Mouse (Mus musculus): ENCODE measurements around the gene Gm2163. TPM values are rescaled to one million over a fixed set of nuclear protein-coding genes. Genes with fewer than 3 reads are reported as not detected.

The Gm2163 gene
- polyA plus RNA-seq (2017; shearing (Covaris generic)) = not detected

DNA sequence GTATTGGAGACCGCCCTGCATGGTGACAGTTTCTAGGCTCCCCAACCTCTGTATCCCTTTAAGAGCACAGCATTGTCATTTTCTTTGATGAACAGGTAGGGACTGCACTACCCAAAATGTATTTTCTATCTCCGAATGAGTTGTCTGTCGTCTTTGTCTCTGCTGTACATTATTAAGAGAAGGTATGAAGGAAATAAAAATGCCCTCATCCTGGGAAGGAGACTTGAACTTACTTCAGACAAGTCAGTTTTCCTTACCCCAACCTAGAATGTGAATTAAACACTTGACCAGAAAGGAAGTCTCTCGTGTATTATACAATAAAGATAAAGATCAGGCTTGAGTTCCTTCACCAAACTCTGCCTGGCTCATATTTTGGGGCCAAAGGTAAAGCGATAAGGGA is at the start of gene Gm2163:
Gm2163 (plus strand) TSS at position 301 of the 400 bp plus-strand sequence.

GRCm38 (mm10) chr4:42439078-42439477 is 27.5 kb upstream of the Gm2163 start, which contains the start of gene Gm21586:
TSS of gene Gm21586 (plus strand) at chr4:42439378.

DNA sequence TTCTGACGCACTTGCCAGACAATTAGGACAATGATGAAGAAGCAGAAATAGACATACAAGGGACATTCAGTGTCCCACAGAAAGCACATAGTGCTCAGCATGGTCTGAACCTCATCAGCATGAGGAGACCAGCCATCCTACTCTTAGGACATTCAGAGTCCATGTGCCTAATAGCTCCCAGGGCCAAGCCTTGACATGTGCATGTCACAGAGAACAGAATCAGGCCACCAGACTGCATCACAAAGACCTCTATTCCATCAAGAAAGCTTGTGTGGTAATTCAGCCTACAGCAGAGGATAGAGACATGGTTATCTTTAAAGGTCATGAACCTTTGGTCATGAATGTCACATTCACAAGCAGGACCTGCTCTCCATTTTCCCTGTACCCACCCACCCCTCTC is 61.5 kb downstream of the Gm2163 start, which contains the start of gene Fam205a2:
Fam205a2 (minus strand) TSS at position 101 of the 400 bp plus-strand sequence.

DNA sequence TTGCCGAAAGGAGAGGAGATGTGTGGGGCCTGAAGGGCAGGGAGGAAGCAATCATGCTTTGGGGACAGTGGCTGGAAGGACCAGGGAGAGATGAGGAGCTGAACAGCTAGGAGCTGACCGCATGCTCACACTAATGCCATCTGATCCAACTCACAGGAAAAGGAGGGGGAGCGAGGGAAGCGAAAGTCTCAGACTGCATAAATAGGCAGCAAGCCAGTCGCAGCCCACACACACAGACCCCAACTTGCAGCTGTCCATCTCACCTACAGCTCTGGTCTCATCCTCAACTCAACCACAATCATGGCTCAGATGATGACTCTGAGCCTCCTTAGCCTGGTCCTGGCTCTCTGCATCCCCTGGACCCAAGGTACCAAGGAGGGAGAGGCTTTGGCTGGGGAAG is 145.3 kb downstream of the Gm2163 start, which contains the start of gene Gm10591:
Gm10591 (plus strand) TSS at position 301 of the 400 bp plus-strand sequence.

DNA sequence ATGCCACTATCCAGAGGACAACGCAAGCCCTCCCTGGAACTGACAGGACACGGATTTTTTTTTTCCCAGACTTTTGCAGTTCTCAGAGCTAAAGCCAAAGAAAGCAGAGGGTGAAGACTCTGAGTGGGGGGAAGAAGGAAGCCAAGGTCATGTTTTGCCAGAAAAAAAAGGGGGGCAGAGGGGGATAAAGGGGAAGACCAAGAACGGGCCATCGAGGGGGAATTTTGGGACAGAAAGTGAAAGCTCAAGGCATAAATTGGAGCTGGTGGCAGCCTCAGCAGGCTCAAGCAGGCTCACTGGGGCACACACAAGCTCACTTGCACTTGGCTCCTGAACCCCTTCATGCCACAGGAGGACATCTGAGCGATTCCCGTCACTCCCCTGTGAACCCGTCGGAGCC is 162.9 kb downstream of the Gm2163 start, which contains the start of gene Gm2564:
Gm2564 (plus strand) TSS at position 301 of the 400 bp plus-strand sequence.

Other genes starting within 250 kb of the Gm2163 start
- gene Gm10600, start 226.1 kb upstream of the Gm2163 start, polyA plus RNA-seq (2017; shearing (Covaris generic)) = not detected
- not detected for gene Ccl21b, start 211.0 kb upstream of the Gm2163 start, polyA plus RNA-seq (2017; shearing (Covaris generic))
- not detected for gene Gm21953, start 172.5 kb upstream of the Gm2163 start, polyA plus RNA-seq (2017; shearing (Covaris generic))
- not detected for gene Fam205a3, start 148.4 kb upstream of the Gm2163 start, polyA plus RNA-seq (2017; shearing (Covaris generic))
- not detected for gene Gm21586, start 27.4 kb upstream of the Gm2163 start, polyA plus RNA-seq (2017; shearing (Covaris generic))
- not detected for gene Fam205a2, start 61.4 kb downstream of the Gm2163 start, polyA plus RNA-seq (2017; shearing (Covaris generic))
- not detected for gene Gm10591, start 145.4 kb downstream of the Gm2163 start, polyA plus RNA-seq (2017; shearing (Covaris generic))
- not detected for gene Gm2564, start 163.0 kb downstream of the Gm2163 start, polyA plus RNA-seq (2017; shearing (Covaris generic))
- gene Ccl27b, start 188.5 kb downstream of the Gm2163 start, polyA plus RNA-seq (2017; shearing (Covaris generic)) = not detected
- not detected for gene Il11ra2, start 195.1 kb downstream of the Gm2163 start, polyA plus RNA-seq (2017; shearing (Covaris generic))

Measured in effector memory CD4-positive, alpha-beta T cell, adult 7 months (primary cell).